Mouse (Mus musculus) gastrocnemius, adult 2 months (tissue): Measurements from ENCODE around the gene Isca2. TPM values are rescaled to one million over a fixed set of nuclear protein-coding genes. Genes with fewer than 3 reads are reported as not detected.
A peak's percentile ranks its signal among the peaks of the same experiment; 100 is the strongest.

Source experiments
- DNase-seq: peaks from one replicate; pipeline ENCODE4 v3.0.0; 2022
- H3K27ac ChIP-seq: fragments of 200-600 bp; 2 replicates; pipeline ENCODE4 v1.8.1; 2022; ENCODE audit warnings: mild to moderate bottlenecking
- H3K4me3 ChIP-seq: fragments of 200-600 bp; 2 replicates; pipeline ENCODE4 v1.8.1; 2022; ENCODE audit warnings: mild to moderate bottlenecking, moderate library complexity
- CTCF ChIP-seq: fragments of 200-600 bp; IDR thresholded peaks from 2 replicates; pipeline ENCODE4 v1.8.1; 2022; ENCODE audit warnings: antibody characterized with exemption, mild to moderate bottlenecking, moderate library complexity
- intact Hi-C: fragments of 180-260 bp; cut with DNase I; formaldehyde crosslinking; loops from one replicate; pipeline ENCODE4 v1.15.1; 2025
- total RNA-seq, 2 experiments: library from RNA; stranded (reverse); gene quantifications; 2 replicates each; pipeline ENCODE4 v1.2.3; 2021

Isca2 gene
- total RNA-seq, 2 experiments from 2014 or later, result 39.3 to 53.3 TPM

- intact Hi-C loops, result no loop called here
- no peak for DNase-seq
- TF ChIP-seq CTCF, result no peak
- H3K27ac ChIP-seq, result no peak overlapping the region
- H3K4me3 ChIP-seq, result no peak overlapping the region
Measured at GRCm38 (mm10) chr12:84807351-84807750, 34.3 kb downstream of the Isca2 start.

- H3K27ac ChIP-seq, result no peak overlapping the region
- no peak for DNase-seq
- intact Hi-C loops, result no loop called here
- no peak for TF ChIP-seq CTCF
- no peak overlapping the region for H3K4me3 ChIP-seq
Measured at GRCm38 (mm10) chr12:84809033-84809432, 36.0 kb downstream of the Isca2 start.

- H3K27ac ChIP-seq, result no peak overlapping the region
- TF ChIP-seq CTCF, result no peak
- no peak for DNase-seq
- no peak overlapping the region for H3K4me3 ChIP-seq
- intact Hi-C loops, result no loop called here
Measured at GRCm38 (mm10) chr12:84810810-84811209, 37.8 kb downstream of the Isca2 start.

GRCm38 (mm10) chr12:84811510-84811909 lies 38.5 kb downstream of the Isca2 start:
- intact Hi-C loops, result no loop called here
- TF ChIP-seq CTCF, result no peak
- H3K27ac ChIP-seq, result no peak overlapping the region
- DNase-seq, result no peak
- no peak overlapping the region for H3K4me3 ChIP-seq

GRCm38 (mm10) chr12:84812004-84812403 lies 39.0 kb downstream of the Isca2 start:
- Histone ChIP-seq H3K27ac (no peak overlapping the region), H3K4me3 (no peak overlapping the region)
- DNase-seq, result no peak
- intact Hi-C loops, result loop anchor here (1.0 kb wide), 1 partner anchor 64 kb away; the partner anchor contains the start of gene Ltbp2
- TF ChIP-seq CTCF, result peak; percentile 54

- TF ChIP-seq CTCF, result peak; percentile 18; the same call in 1 of the 2 replicates
- intact Hi-C loops, result no loop called here
Measured at GRCm38 (mm10) chr12:84813773-84814172, 40.7 kb downstream of the Isca2 start.

GRCm38 (mm10) chr12:84814663-84815325 lies 41.7 kb downstream of the Isca2 start:
- intact Hi-C loops, result no loop called here
- no peak for DNase-seq
- Histone ChIP-seq H3K4me3 (no peak overlapping the region), H3K27ac (no peak overlapping the region)
- no peak for TF ChIP-seq CTCF

More at GRCm38 (mm10) chr12:84813773-84814172, 40.7 kb downstream of the Isca2 start:
- Histone ChIP-seq H3K4me3 (no peak overlapping the region), H3K27ac (no peak overlapping the region)
- no peak for DNase-seq

GRCm38 (mm10) chr12:84818496-84818895 lies 45.4 kb downstream of the Isca2 start:
- no peak for DNase-seq
- intact Hi-C loops, result no loop called here
- H3K27ac ChIP-seq, result no peak overlapping the region
- no peak overlapping the region for H3K4me3 ChIP-seq
- peak; percentile 11; the same call in 1 of the 2 replicates for TF ChIP-seq CTCF

GRCm38 (mm10) chr12:84819236-84820168 lies 46.5 kb downstream of the Isca2 start:
- intact Hi-C loops, result no loop called here
- DNase-seq, result no peak
- no peak for TF ChIP-seq CTCF
- Histone ChIP-seq H3K4me3 (no peak overlapping the region), H3K27ac (no peak overlapping the region)

GRCm38 (mm10) chr12:84823601-84824000 lies 50.5 kb downstream of the Isca2 start:
- intact Hi-C loops, result no loop called here
- no peak for DNase-seq

GRCm38 (mm10) chr12:84824203-84824602 lies 51.2 kb downstream of the Isca2 start:
- Histone ChIP-seq H3K4me3 (no peak overlapping the region), H3K27ac (no peak overlapping the region)
- intact Hi-C loops, result no loop called here
- no peak for DNase-seq
- no peak for TF ChIP-seq CTCF

More at GRCm38 (mm10) chr12:84823601-84824000, 50.5 kb downstream of the Isca2 start:
- no peak overlapping the region for H3K4me3 ChIP-seq
- H3K27ac ChIP-seq, result no peak overlapping the region
- TF ChIP-seq CTCF, result no peak

Other genes with a start within 250 kb of the Isca2 start
- not detected for gene Vsx2, start 203.5 kb upstream of the Isca2 start, total RNA-seq
- 1 to 10 TPM; 4.0 to 5.3 TPM for gene Abcd4, start 155.8 kb upstream of the Isca2 start, total RNA-seq
- not detected for gene Vrtn, start 132.2 kb upstream of the Isca2 start, total RNA-seq
- not detected for gene Syndig1l, start 74.4 kb upstream of the Isca2 start, total RNA-seq
- 10 to 100 TPM; 13.2 to 18.0 TPM for gene Npc2, start 99 bp upstream of the Isca2 start, total RNA-seq
- gene Ltbp2, start 103.3 kb downstream of the Isca2 start, total RNA-seq, result 1 to 10 TPM in 1 of 2 experiments, under 1 TPM in 1; 0.78 to 1.6 TPM
- 10 to 100 TPM; 28.4 to 34.0 TPM for gene Fcf1, start 197.6 kb downstream of the Isca2 start, total RNA-seq
- gene Arel1, start 197.6 kb downstream of the Isca2 start, total RNA-seq, result 10 to 100 TPM; 23.0 to 24.9 TPM
- 10 to 100 TPM; 17.7 to 21.0 TPM for gene Ylpm1, start 223.1 kb downstream of the Isca2 start, total RNA-seq